Mouse (Mus musculus): ENCODE data around the gene Itgb5. TPM values are rescaled to one million over a fixed set of nuclear protein-coding genes. Genes with fewer than 3 reads are reported as not detected.

Gene Itgb5
- polyA plus RNA-seq, 1 experiment from 2014 or later: 31.0 TPM

DNA sequence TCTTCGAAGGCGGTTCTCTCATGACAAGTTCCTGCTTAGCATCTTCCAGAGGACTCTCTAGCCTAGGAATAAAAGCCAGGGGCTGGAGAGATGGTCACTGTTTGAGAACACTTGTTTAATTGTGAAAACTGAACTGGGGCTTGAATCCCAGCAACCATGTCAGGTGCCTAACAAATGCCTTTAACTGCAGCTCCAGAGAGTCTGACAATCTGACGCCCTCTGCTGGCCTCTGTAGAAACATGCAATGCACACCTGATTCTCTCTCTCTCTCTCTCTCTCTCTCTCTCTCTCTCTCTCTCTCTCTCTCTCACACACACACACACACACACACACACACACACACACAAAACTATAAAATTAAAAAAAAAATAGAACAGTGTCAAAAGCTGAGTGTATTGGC is 19.5 kb upstream of the Itgb5 start:
- ATAC-seq (ENCODE audit: low FRiP score, low read depth): no peak
- Histone ChIP-seq H3K36me3 (no peaks in the 10 kb centered on the region), H3K27ac (replicated peaks) (no peak overlapping the region), H3K4me2 (replicated peaks) (no peak overlapping the region), H3K9ac (replicated peaks) (no peak overlapping the region), H3K27me3 (no peaks in the 10 kb centered on the region), H3K4me3 (no peak overlapping the region), H3K9me3 (no peaks in the 10 kb centered on the region), H3K4me1 (no peaks in the 10 kb centered on the region)
- WGBS: 65% methylated on average over 3 of the region's 3 CpGs

DNA sequence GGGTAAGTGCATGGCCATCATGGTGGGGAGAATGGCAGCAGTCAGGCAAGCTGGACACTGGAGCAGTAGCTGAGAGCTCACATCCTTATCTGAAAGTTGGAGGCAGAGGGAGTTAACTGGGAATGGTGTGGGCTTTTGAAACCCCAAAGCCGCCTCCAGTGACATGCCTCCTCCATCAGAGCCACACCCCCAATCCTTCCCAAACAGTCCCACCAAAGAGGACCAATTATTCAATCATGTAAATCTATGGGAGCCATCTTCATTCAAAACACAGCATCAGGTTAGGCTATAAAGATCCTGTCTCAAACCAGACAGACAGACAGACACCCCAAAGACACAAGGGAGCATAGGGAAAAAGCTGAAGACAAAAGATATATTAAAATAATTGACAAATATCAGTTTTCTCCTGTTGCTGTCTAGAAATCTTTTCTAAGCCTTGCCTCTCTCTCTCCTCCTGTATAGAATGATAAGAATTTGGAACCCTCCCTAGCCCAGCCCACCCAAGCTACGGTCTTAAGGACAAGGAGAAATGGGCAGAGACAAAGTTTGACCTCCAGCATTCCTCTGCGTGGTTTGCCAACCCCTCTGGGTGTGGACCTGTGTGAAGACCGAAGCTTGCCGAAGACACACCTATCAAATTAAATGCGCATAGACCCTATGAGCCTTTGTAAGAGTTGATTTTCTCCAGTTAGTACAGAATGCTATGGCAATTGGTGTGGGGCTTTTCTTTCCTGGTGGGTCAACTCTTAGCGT is 10.9 kb upstream of the Itgb5 start:
- H3K27ac ChIP-seq (replicated peaks): no peak overlapping the region
- H3K9me3 ChIP-seq: no peaks in the 10 kb centered on the region
- peaks cover 6% of the 10 kb centered on the region; the same call in 1 of the 2 replicates for H3K27me3 ChIP-seq
- no peak overlapping the region for H3K9ac ChIP-seq (replicated peaks)
- no peak overlapping the region for H3K4me3 ChIP-seq
- no peaks in the 10 kb centered on the region for H3K4me1 ChIP-seq
- no peak for ATAC-seq (ENCODE audit: low FRiP score, low read depth)
- H3K36me3 ChIP-seq: no peaks in the 10 kb centered on the region
- 88% methylated on average over 7 of the region's 7 CpGs for WGBS
- no peak overlapping the region for H3K4me2 ChIP-seq (replicated peaks)

DNA sequence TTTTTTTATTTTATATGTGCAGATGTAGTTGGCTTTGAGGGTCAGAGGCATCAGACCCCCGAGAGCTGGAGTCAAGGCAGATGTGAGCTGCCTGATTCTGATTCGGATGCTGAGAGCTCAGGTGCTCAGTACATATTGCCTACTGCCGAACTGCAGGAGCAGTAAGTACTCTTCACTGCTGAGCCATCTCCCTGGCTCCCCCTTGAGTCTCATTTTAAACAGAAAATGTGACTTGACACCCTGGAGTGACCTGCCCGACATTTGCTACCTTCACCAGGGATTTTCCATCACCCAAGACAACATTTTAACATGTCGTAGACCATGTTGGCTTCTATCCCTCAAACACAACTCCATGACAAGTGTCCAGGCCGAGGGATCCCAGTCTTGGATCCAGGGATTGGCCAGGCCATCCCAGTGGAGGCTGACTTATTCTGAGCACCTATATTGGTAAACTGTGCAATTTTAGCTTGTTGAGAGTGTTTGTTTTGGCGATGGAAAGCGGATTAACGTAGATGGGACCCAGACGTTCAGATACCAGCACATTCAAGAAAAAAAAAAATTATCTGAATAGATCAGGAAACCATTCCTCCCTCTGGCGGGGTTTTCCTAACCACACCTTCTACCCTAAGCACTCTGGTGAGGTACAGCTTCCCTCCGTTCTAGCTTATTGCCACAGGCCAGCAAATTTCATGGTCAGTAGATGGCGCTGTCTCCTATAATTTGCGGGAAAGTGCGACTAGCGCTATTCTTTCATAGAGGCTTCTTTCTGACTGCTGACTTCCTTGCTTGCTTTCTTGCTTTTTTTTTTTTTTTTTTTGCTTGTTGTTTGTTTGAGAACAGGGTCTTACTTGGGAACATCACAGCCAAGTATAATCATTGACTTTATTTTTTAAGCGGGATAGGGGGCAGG is 8.9 kb upstream of the Itgb5 start:
- peaks cover 6% of the 10 kb centered on the region; the same call in 1 of the 2 replicates for H3K27me3 ChIP-seq
- 0 out of 2 replicates have a peak, but pooled peaks cover 4% of the 10 kb centered on the region for H3K4me1 ChIP-seq
- H3K36me3 ChIP-seq: no peaks in the 10 kb centered on the region
- H3K4me3 ChIP-seq: no peak overlapping the region
- no peak overlapping the region for H3K27ac ChIP-seq (replicated peaks)
- ATAC-seq (ENCODE audit: low FRiP score, low read depth): peak; percentile 34; the same call in 1 of the 2 replicates
- no peaks in the 10 kb centered on the region for H3K9me3 ChIP-seq
- no peak overlapping the region for H3K9ac ChIP-seq (replicated peaks)
- no peak overlapping the region for H3K4me2 ChIP-seq (replicated peaks)
- WGBS: 20% methylated on average over 17 of the region's 17 CpGs

DNA sequence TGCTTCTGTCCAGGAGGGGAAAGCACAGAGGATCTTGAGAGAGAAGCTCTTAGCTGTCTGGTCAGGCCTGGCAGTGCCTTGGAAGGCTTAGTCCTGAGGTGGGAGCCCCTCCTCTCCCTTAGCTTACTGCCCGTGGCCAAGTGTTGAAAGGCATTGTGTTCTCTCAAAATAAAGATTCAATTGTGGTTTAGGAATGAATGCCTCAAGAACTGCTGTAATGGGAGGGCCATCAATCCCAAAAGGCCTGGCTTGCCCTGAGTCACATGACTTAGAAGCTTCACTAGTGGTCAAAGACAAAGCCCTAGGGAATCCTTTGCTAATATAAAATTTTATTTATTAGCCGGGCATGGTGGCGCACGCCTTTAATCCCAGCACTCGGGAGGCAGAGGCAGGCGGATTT is 4.9 kb upstream of the Itgb5 start:
- no peak overlapping the region for H3K4me3 ChIP-seq
- 81% methylated on average over 6 of the region's 6 CpGs for WGBS
- no peak overlapping the region for H3K27ac ChIP-seq (replicated peaks)
- no peak overlapping the region for H3K9ac ChIP-seq (replicated peaks)
- H3K27me3 ChIP-seq: peaks cover 24% of the 10 kb centered on the region
- no peak overlapping the region for H3K4me2 ChIP-seq (replicated peaks)
- ATAC-seq (ENCODE audit: low FRiP score, low read depth): no peak
- no peaks in the 10 kb centered on the region for H3K36me3 ChIP-seq
- H3K4me1 ChIP-seq: peaks cover 10% of the 10 kb centered on the region; the same call in 1 of the 2 replicates
- H3K9me3 ChIP-seq: no peaks in the 10 kb centered on the region

DNA sequence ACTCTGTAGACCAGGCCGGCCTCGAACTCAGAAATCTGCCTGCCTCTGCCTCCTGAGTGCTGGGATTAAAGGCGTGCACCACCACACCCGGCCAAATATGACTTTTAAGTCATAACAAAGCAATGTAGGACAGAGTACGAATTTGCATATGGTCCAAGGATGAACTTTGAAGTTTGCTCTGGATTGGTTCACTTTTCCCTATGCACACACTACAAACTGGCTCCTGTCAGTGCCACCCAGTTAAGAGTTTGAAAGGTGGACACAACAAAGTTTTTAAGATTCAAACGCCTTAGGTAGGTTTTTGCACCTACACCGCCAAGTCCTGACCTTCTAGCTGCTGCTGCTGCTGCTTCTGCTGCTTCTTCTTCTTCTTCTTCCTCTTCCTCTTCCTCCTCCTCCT is 969 bp upstream of the Itgb5 start:
- peaks cover 45% of the 10 kb centered on the region for H3K27me3 ChIP-seq
- peaks cover 30% of the 10 kb centered on the region for H3K4me1 ChIP-seq
- ATAC-seq (ENCODE audit: low FRiP score, low read depth): no peak
- WGBS: 88% methylated on average over 7 of the region's 7 CpGs
- no peak overlapping the region for H3K9ac ChIP-seq (replicated peaks)
- H3K4me2 ChIP-seq (replicated peaks): no peak overlapping the region
- no peak overlapping the region for H3K4me3 ChIP-seq
- H3K36me3 ChIP-seq: no peaks in the 10 kb centered on the region
- no peak overlapping the region for H3K27ac ChIP-seq (replicated peaks)
- H3K9me3 ChIP-seq: no peaks in the 10 kb centered on the region

DNA sequence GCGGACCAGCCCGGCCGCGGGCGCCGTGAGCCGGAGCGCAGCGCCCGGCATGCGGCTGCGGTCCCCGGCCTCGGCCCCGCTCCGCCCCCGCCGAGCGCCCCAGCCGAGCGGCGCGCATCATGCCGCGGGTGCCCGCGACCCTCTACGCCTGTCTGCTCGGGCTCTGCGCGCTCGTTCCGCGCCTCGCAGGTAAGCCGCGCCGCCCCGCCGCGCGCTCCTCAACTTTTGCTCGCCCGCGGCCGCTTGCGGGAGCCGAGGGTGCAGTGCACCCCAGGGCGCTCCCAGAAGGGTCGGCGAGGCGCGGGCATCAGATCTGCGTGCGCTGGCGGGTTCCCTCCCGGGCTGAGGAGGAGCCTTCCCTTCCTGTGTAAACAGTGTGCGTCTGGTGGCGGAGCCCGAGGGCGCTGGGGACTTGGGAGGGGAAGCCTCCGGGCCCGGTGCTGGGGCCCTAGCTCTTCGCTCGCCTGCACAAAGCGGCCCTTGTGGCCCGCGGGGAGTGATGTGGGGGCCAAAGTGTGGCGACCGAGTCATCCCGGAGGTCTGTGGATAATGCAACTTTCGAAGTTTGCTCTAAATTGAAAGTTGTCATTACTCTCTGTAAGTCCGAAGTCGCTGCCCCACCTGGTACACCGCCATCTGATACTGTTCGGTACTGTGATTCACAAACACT is 512 bp downstream of the Itgb5 start:
- H3K9me3 ChIP-seq: no peaks in the 10 kb centered on the region
- peak overlapping the region; percentile 99 for H3K4me2 ChIP-seq (replicated peaks)
- peak overlapping the region; percentile 71 for H3K9ac ChIP-seq (replicated peaks)
- H3K27ac ChIP-seq (replicated peaks): no peak overlapping the region
- H3K4me1 ChIP-seq: peaks cover 35% of the 10 kb centered on the region
- peaks cover 47% of the 10 kb centered on the region for H3K27me3 ChIP-seq
- under 1% methylated on average over 58 of the region's 76 CpGs for WGBS
- ATAC-seq (ENCODE audit: low FRiP score, low read depth): peak; percentile 64
- H3K4me3 ChIP-seq: peak overlapping the region; percentile 73
- H3K36me3 ChIP-seq: no peaks in the 10 kb centered on the region

DNA sequence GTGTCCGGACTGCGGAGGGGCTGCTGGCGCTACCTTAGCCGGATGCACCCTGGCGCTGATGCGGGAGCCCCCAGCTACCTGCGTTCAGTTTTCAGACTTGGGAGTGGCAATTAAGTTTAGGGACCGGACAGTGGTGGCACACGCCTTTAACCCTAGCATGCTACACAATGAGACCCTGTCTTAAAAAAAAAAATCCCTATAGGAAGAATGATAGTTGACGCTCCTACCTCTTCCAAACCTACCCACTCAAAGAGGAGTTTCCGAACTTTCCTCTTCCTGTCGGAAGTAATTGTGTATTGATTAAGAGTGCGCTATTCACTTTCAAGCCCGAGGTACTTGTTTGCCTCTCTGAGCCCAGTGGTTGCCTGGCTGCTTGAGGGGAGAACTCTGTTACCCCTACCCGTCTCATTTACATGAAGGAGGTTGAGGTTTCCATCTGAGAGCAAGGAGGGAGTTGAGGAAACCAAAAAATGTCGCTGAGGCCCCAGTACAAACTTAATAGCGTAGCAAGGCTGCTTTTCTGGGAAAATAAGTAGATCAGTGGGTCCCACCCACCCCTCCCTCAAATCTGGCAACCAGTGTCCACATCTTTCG is 1.1 kb downstream of the Itgb5 start:
- Histone ChIP-seq H3K4me2 (replicated peaks) (peak overlapping the region; percentile 99), H3K36me3 (no peaks in the 10 kb centered on the region), H3K9ac (replicated peaks) (no peak overlapping the region), H3K27me3 (peaks cover 53% of the 10 kb centered on the region), H3K27ac (replicated peaks) (no peak overlapping the region), H3K4me1 (peaks cover 35% of the 10 kb centered on the region), H3K4me3 (peak overlapping the region; percentile 73), H3K9me3 (no peaks in the 10 kb centered on the region)
- no peak for ATAC-seq (ENCODE audit: low FRiP score, low read depth)
- WGBS: 1% methylated on average over 18 of the region's 18 CpGs

DNA sequence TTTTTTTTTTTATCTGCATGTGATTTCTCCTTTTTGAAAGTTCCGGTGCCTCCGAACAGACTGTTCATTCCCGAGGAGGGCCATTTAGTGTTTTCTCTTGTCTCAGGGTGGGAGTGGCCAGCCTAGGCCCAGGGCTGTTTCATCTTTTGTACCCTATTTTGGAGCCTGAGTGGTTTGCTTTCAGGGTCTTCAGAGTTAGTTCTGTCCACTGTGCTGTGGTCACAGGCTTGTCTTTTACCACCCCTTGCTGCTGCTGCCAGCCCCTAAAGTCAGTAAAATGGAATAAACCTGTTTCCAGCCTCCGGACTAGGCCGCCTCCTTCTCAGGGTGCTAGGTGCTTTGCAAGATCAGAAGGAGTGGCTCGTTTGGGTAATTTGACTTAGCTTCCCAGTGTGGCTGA is 2.6 kb downstream of the Itgb5 start:
- Histone ChIP-seq H3K27ac (replicated peaks) (0 out of 2 replicates have a peak overlapping the region, but pooled peaks have one; percentile 49), H3K27me3 (peaks cover 58% of the 10 kb centered on the region), H3K4me2 (replicated peaks) (peak overlapping the region; percentile 43; the same call in 1 of the 2 replicates), H3K4me3 (no peak overlapping the region), H3K4me1 (peaks cover 35% of the 10 kb centered on the region), H3K9me3 (no peaks in the 10 kb centered on the region), H3K9ac (replicated peaks) (no peak overlapping the region), H3K36me3 (no peaks in the 10 kb centered on the region)
- ATAC-seq (ENCODE audit: low FRiP score, low read depth): no peak
- WGBS: 60% methylated on average over 6 of the region's 6 CpGs

DNA sequence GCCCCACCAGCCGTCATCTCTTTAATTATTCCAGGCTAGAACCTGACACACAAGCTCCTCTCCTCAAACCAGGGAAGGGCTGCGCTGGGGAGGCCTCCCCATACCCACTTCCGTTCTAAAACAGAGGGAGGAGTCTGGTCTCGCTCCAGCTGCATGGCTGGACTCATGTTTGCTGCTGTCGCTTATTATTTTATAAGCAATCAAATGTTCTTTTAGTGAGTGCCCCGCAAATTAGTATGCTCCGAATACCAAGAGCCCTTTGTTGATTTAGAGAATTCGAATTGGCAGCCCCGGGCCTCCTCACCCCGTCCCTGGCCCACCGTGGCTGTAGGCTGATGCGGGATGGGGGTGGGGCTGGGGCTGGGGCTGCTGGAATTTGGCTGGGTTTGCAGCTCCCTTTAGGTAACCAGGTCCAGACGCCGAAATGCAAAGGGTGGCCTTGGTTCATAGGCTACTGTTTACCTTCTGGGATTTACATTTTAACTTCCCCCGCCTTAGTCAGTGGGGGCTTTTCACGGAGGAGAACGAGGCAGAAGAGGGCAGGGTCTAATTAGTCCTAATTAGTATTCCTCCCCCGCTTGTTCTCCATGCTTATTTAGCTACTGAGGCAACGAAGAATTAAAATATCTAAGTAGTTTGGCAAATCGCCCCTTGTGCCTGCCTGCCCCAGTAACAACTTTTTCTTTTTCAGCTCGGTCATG is 3.4 kb downstream of the Itgb5 start:
- no peaks in the 10 kb centered on the region for H3K9me3 ChIP-seq
- H3K36me3 ChIP-seq: no peaks in the 10 kb centered on the region
- peak overlapping the region; percentile 20 for H3K4me3 ChIP-seq
- no peak overlapping the region for H3K9ac ChIP-seq (replicated peaks)
- H3K4me1 ChIP-seq: peaks cover 35% of the 10 kb centered on the region
- peaks cover 53% of the 10 kb centered on the region for H3K27me3 ChIP-seq
- H3K4me2 ChIP-seq (replicated peaks): peak overlapping the region; percentile 43
- peak overlapping the region; percentile 49; the same call in 1 of the 2 replicates for H3K27ac ChIP-seq (replicated peaks)
- WGBS: 2% methylated on average over 21 of the region's 21 CpGs
- ATAC-seq (ENCODE audit: low FRiP score, low read depth): peak; percentile 47

DNA sequence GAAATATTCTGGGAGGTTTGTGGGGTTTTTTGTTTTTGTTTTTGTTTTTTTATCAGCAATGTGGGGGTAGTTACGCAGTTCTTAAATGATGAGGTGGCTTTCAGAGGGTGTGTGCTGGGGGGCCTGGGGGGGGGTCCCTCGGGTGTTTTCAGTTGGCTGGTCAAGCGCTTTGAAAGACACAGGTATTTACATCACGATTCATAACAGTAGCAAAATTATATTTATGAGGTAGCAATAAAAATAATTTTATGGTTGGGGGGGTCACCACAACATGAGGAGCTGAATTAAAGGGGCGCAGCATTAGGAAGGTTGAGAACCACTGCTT is 3.9 kb downstream of the Itgb5 start:
- 9% methylated on average over 5 of the region's 5 CpGs for WGBS
- H3K4me3 ChIP-seq: peak overlapping the region; percentile 16
- peaks cover 35% of the 10 kb centered on the region for H3K4me1 ChIP-seq
- H3K4me2 ChIP-seq (replicated peaks): peak overlapping the region; percentile 43
- no peak overlapping the region for H3K9ac ChIP-seq (replicated peaks)
- no peak for ATAC-seq (ENCODE audit: low FRiP score, low read depth)
- H3K27me3 ChIP-seq: peaks cover 50% of the 10 kb centered on the region
- no peaks in the 10 kb centered on the region for H3K9me3 ChIP-seq
- H3K36me3 ChIP-seq: no peaks in the 10 kb centered on the region
- no peak overlapping the region for H3K27ac ChIP-seq (replicated peaks)
